Mouse (Mus musculus) retina, postnatal 1 day (tissue): ENCODE data around the gene Ccn1.

Source experiments
- DNase-seq: peaks from one replicate; pipeline ENCODE4 v3.0.0-alpha.2; 2012

The Ccn1 gene

DNA sequence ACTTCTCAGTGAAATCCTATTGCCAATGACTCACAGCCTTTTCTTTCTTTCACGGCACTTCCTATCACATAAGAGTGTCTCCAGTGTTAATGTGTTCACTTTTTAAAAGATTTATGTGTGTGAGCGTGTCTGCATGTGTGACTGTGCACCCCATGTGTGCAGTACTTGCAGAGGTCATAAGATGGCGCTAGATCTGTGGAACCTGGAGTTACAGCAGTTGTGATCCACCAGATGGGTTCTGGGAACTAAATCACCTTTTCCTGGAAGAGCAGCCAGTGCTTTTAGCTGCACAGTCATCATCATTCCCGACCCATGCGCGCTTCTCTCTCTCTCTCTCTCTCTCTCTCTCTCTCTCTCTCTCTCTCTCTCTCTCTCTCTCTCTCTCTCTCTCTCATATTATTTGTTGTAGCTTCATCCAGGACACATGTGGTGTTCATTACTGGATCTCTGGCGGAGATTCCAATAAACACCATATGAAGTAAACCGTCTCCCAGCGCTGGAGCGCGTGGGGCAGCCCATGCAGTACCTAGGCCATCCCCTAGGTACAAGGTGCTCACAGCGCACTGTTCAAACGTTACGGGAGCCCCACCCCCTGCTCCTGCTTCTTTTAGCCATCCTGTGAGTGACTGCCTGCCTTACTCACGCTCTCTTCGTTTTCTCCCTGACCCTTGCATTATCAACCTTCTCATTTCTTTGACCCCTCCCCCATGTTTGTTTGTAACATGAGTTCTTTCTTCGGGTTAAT, 30.0 kb downstream of the Ccn1 start:
- DNase-seq = no peak

- DNase-seq = peak; percentile 35
These were observed 31.5 kb downstream of the Ccn1 start for GRCm38 (mm10) chr3:145618299-145618698.

DNA sequence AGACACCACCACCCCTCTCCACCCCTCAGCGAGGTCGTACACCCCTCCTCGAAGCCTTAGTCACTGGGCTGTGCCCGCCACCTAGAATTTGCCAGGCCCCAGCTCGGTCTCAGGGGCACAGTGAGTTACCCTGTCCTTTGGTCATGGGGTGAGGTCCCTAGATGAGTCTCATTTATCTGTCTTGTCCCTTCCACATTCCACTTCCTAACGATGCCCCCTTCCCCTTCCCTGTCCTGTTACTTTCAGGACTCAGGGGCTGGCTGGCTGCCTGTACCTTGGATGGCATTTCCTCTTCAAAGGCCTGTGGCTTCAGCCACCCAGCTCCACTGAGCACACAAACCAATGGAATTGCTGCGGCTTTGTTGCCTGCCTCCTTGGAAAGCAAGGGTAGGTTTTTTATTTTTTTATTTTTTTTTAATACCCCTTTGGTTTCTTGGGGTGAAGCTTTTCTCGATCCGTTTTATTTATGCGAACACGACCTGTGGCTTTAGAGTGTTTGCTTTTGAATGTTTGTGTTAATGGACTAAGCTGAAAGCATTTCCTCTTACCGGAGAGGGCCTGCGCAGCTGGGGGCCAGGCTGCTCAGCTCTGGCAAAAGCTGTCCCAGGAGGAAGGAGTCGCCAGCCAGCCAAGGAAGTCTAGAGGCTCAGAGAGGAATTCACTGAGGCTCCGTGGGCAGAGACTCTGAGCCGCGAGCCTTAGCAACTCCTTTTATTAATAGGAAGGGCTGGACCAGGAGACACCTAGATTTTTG, 35.2 kb downstream of the Ccn1 start:
- DNase-seq = peak; percentile 25

- no peak for DNase-seq
These were observed 36.5 kb downstream of the Ccn1 start for GRCm38 (mm10) chr3:145613234-145613633.

DNA sequence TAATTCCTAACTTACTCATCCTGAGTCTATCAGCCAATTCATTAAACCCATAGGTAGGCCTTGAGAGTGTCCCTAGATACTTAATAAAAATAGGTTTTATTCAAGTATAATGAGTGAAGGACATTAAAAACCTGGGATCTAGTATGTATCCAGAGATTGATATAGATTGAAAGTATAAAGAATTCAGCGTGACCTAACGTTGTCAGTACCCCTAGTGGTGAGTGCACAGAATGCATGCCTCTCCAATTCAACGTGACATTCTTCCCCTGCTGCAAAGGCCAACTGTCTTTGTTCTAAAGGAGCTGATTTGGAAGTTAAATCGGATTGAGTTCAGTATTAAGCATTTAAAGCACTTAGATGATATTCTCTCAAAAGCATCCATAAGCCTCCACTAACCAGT, 37.1 kb downstream of the Ccn1 start:
- DNase-seq = peak; percentile 72

GRCm38 (mm10) chr3:145608320-145608719, 41.5 kb downstream of the Ccn1 start:
- no peak for DNase-seq

DNA sequence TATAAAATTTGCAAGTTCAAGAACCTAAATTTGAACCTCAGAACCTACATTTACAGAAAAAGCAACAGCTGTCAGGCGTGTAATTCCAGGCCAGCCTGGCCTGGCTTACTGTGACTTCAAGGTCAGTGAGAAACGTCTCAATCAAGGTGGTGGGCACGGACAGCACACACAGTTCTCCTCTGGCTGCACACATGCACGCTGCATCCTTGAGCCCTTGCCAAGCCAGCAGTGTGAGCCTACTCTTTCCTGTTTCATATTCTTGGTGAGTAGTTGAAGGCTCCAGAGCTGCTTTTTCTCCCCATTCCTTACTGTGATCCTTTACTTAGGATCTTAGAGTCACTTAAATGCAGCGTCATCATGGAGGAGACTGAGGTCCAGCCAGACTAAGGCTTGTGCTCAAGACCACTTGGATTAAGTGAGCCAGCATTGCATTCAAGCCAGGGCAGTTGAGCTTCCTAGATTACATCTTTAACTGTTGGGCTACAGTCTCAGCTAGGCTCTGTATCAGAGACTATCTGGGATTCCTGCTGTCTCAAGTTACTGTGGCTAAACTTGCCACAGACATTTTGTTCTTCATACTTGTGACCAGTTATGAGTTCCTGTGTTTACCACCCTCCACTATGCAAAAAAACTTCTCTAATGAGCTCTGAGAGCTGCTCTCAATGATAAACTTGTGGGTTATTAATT, 44.2 kb downstream of the Ccn1 start:
- no peak for DNase-seq

- peak; percentile 50 for DNase-seq
These were observed 47.2 kb downstream of the Ccn1 start for GRCm38 (mm10) chr3:145602410-145603206.

GRCm38 (mm10) chr3:145601345-145601744, 48.4 kb downstream of the Ccn1 start:
- no peak for DNase-seq

- no peak for DNase-seq
These were observed 49.0 kb downstream of the Ccn1 start for GRCm38 (mm10) chr3:145600801-145601200.

DNA sequence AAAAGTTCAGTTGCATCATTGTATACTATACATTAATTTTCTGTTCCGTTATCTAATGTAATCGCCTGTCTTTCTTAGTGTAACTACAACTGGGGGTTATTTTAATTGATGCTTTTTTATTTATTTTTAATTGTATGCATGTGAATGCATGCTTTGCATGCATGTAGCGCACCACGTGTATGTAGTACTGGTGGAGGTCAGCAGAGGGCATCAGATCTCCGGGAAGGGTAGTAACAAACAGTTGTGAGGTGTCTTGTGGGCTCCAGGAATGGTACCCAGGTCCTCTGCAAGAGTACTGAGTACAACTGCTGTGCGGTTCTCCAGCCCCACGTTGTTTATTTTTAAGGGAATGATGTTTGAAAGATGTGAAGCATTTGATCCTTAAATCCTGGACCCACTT, 50.7 kb downstream of the Ccn1 start:
- no peak for DNase-seq
